Mouse (Mus musculus) embryonic facial prominence, embryonic 13.5 days (tissue): ENCODE measurements at regions not wholly inside any gene's neighbourhood (a gene's known extent, or its start where the extent isn't known, plus 50 kb on each side); places are given as distances from the start of the nearest gene placed in this dataset.

ENCODE experiments used
- ATAC-seq: fragments of 200-750 bp; cut with Nextera tagmentation; 2 replicates; pipeline ENCODE4 v1.8.0; 2017; ENCODE audit warnings: low read depth; ENCODE audit not compliant: insufficient number of reproducible peaks, insufficient read depth, low FRiP score, low TSS enrichment
- H3K27ac ChIP-seq: fragments of 300-500 bp; sonication (generic); 2 replicates; pipeline ENCODE4 v1.5.1; 2015; ENCODE audit warnings: moderate library complexity, mild to moderate bottlenecking, inconsistent platforms
- H3K27me3 ChIP-seq: fragments of 300-500 bp; sonication (generic); 2 replicates; pipeline ENCODE4 v1.6.1; 2015; ENCODE audit warnings: mild to moderate bottlenecking, inconsistent platforms
- H3K36me3 ChIP-seq: fragments of 300-500 bp; sonication (generic); 2 replicates; pipeline ENCODE4 v1.6.1; 2015; ENCODE audit warnings: mild to moderate bottlenecking, inconsistent platforms
- H3K4me1 ChIP-seq: fragments of 300-500 bp; sonication (generic); 2 replicates; pipeline ENCODE4 v1.6.1; 2015; ENCODE audit warnings: inconsistent platforms
- H3K4me2 ChIP-seq: fragments of 300-500 bp; sonication (generic); 2 replicates; pipeline ENCODE4 v1.6.1; 2015; ENCODE audit warnings: moderate library complexity, mild to moderate bottlenecking, inconsistent platforms
- H3K4me3 ChIP-seq: fragments of 300-500 bp; sonication (generic); 2 replicates; pipeline ENCODE4 v1.5.1; 2015; ENCODE audit warnings: mild to moderate bottlenecking, inconsistent platforms
- H3K9ac ChIP-seq: fragments of 300-500 bp; sonication (generic); 2 replicates; pipeline ENCODE4 v1.6.1; 2015; ENCODE audit warnings: mild to moderate bottlenecking, inconsistent platforms
- H3K9me3 ChIP-seq: fragments of 300-500 bp; sonication (generic); 2 replicates; pipeline ENCODE4 v1.6.1; 2016; ENCODE audit warnings: inconsistent platforms
- WGBS: fragments of 180-500 bp; shearing (Covaris S2); methylation state at CpG from one replicate; pipeline ENCODE4 v1.1.7; 2015; ENCODE audit warnings: mixed read lengths; 5-methylcytosine and 5-hydroxymethylcytosine counted together

- Histone ChIP-seq H3K4me2 (no peak overlapping the region), H3K4me3 (no peak overlapping the region), H3K27ac (no peak overlapping the region), H3K27me3 (no peaks in the 10 kb centered on the region), H3K4me1 (0 out of 2 replicates have a peak, but pooled peaks cover 4% of the 10 kb centered on the region), H3K36me3 (no peaks in the 10 kb centered on the region), H3K9me3 (no peaks in the 10 kb centered on the region), H3K9ac (no peak overlapping the region)
- no peak for ATAC-seq
- 81% methylated on average over 4 of the region's 4 CpGs for WGBS
Measured at GRCm38 (mm10) chr15:36345413-36345812, 662.2 kb downstream of the Zfp706 start.

- ATAC-seq, result no peak
- Histone ChIP-seq H3K36me3 (no peaks in the 10 kb centered on the region), H3K9me3 (no peaks in the 10 kb centered on the region), H3K27ac (no peak overlapping the region), H3K27me3 (no peaks in the 10 kb centered on the region), H3K4me1 (no peaks in the 10 kb centered on the region), H3K4me3 (no peak overlapping the region), H3K9ac (no peak overlapping the region), H3K4me2 (no peak overlapping the region)
- WGBS, result 79% methylated on average over 5 of the region's 5 CpGs
Measured at GRCm38 (mm10) chr15:36339971-36340550, 667.5 kb downstream of the Zfp706 start.

GRCm38 (mm10) chr15:36338766-36339165 lies 668.8 kb downstream of the Zfp706 start:
- peaks cover 2% of the 10 kb centered on the region; the same call in 1 of the 2 replicates for H3K4me1 ChIP-seq
- 84% methylated on average over 2 of the region's 2 CpGs for WGBS

GRCm38 (mm10) chr15:36336857-36337256 lies 670.7 kb downstream of the Zfp706 start:
- H3K9me3 ChIP-seq, result no peaks in the 10 kb centered on the region
- no peak overlapping the region for H3K27ac ChIP-seq
- H3K4me1 ChIP-seq, result peaks cover 3% of the 10 kb centered on the region; the same call in 1 of the 2 replicates
- no peak overlapping the region for H3K4me2 ChIP-seq
- H3K9ac ChIP-seq, result no peak overlapping the region
- whole genome bisulfite sequencing, result 66% methylated on average over 2 of the region's 2 CpGs
- H3K4me3 ChIP-seq, result no peak overlapping the region
- no peaks in the 10 kb centered on the region for H3K27me3 ChIP-seq
- H3K36me3 ChIP-seq, result no peaks in the 10 kb centered on the region
- no peak for ATAC-seq

More at GRCm38 (mm10) chr15:36338766-36339165, 668.8 kb downstream of the Zfp706 start:
- Histone ChIP-seq H3K27ac (no peak overlapping the region), H3K9me3 (no peaks in the 10 kb centered on the region), H3K4me3 (no peak overlapping the region), H3K27me3 (no peaks in the 10 kb centered on the region), H3K9ac (no peak overlapping the region), H3K4me2 (no peak overlapping the region), H3K36me3 (no peaks in the 10 kb centered on the region)
- ATAC-seq, result no peak

GRCm38 (mm10) chr15:36335116-36335515 lies 672.5 kb downstream of the Zfp706 start:
- Histone ChIP-seq H3K4me1 (peaks cover 3% of the 10 kb centered on the region; the same call in 1 of the 2 replicates), H3K4me2 (no peak overlapping the region), H3K36me3 (no peaks in the 10 kb centered on the region), H3K27ac (no peak overlapping the region), H3K9ac (no peak overlapping the region), H3K27me3 (no peaks in the 10 kb centered on the region), H3K4me3 (no peak overlapping the region), H3K9me3 (no peaks in the 10 kb centered on the region)
- WGBS, result 54% methylated on average over 2 of the region's 2 CpGs
- no peak for ATAC-seq

- Histone ChIP-seq H3K27me3 (no peaks in the 10 kb centered on the region), H3K9ac (no peak overlapping the region), H3K36me3 (no peaks in the 10 kb centered on the region), H3K4me1 (peaks cover 3% of the 10 kb centered on the region; the same call in 1 of the 2 replicates), H3K4me2 (no peak overlapping the region), H3K9me3 (no peaks in the 10 kb centered on the region), H3K4me3 (no peak overlapping the region), H3K27ac (no peak overlapping the region)
- no peak for ATAC-seq
- WGBS, result 82% methylated on average over 9 of the region's 9 CpGs
Measured at GRCm38 (mm10) chr15:36334436-36335113, 673.0 kb downstream of the Zfp706 start.

GRCm38 (mm10) chr15:36333857-36334256 lies 673.7 kb downstream of the Zfp706 start:
- Histone ChIP-seq H3K27me3 (no peaks in the 10 kb centered on the region), H3K4me2 (no peak overlapping the region), H3K9me3 (no peaks in the 10 kb centered on the region), H3K9ac (no peak overlapping the region), H3K4me3 (no peak overlapping the region), H3K27ac (no peak overlapping the region), H3K36me3 (no peaks in the 10 kb centered on the region), H3K4me1 (peaks cover 3% of the 10 kb centered on the region; the same call in 1 of the 2 replicates)
- ATAC-seq, result no peak
- WGBS, result 54% methylated on average over 1 of the region's 1 CpGs

- no peak overlapping the region for H3K27ac ChIP-seq
- WGBS, result 72% methylated on average over 3 of the region's 3 CpGs
Measured at GRCm38 (mm10) chr15:36333265-36333664, 674.3 kb downstream of the Zfp706 start.

More at GRCm38 (mm10) chr15:36333265-36333664, 674.3 kb downstream of the Zfp706 start:
- Histone ChIP-seq H3K9me3 (no peaks in the 10 kb centered on the region), H3K9ac (no peak overlapping the region), H3K27me3 (no peaks in the 10 kb centered on the region), H3K4me3 (no peak overlapping the region), H3K4me2 (no peak overlapping the region), H3K4me1 (peaks cover 3% of the 10 kb centered on the region; the same call in 1 of the 2 replicates), H3K36me3 (no peaks in the 10 kb centered on the region)
- ATAC-seq, result no peak
